Mouse (Mus musculus): ENCODE results near the gene Wdr20.

- no peak for TF ChIP-seq GATA1 (IDR thresholded peaks at IDR 0.05; ENCODE audit: borderline replicate concordance, low read length)
- no peak for TF ChIP-seq FLI1 (IDR thresholded peaks at IDR 0.05; ENCODE audit: low read length)
These were observed 24.6 kb downstream of the Wdr20 start for GRCm38 (mm10) chr12:110762321-110762720.
